Mouse (Mus musculus): Measurements from ENCODE around the gene Tbc1d22a. TPM values are rescaled to one million over a fixed set of nuclear protein-coding genes. Genes with fewer than 3 reads are reported as not detected.
A peak's percentile ranks its signal among the peaks of the same experiment; 100 is the strongest.

Tbc1d22a gene
- polyA plus RNA-seq, 1 experiment from 2014 or later: 13.8 TPM

- no peak for ATAC-seq (ENCODE audit: low FRiP score)
- H3K9ac ChIP-seq: no peak overlapping the region
- no peaks in the 10 kb centered on the region for H3K9me3 ChIP-seq (replicated peaks)
- H3K4me1 ChIP-seq: 0 out of 2 replicates have a peak, but pooled peaks cover 2% of the 10 kb centered on the region
- no peaks in the 10 kb centered on the region for H3K36me3 ChIP-seq
- H3K27ac ChIP-seq: no peak overlapping the region
- no peaks in the 10 kb centered on the region for H3K27me3 ChIP-seq
- 80% methylated on average over 3 of the region's 3 CpGs for WGBS
- no peak overlapping the region for H3K4me2 ChIP-seq (replicated peaks)
- no peak overlapping the region for H3K4me3 ChIP-seq
These were observed 91.0 kb downstream of the Tbc1d22a start for GRCm38 (mm10) chr15:86305290-86305689.

- Histone ChIP-seq H3K27me3 (no peaks in the 10 kb centered on the region), H3K27ac (no peak overlapping the region)
These were observed 95.1 kb downstream of the Tbc1d22a start for GRCm38 (mm10) chr15:86309213-86309829.

GRCm38 (mm10) chr15:86320803-86321510 lies 106.7 kb downstream of the Tbc1d22a start:
- no peak overlapping the region for H3K4me2 ChIP-seq (replicated peaks)
- WGBS: 73% methylated on average over 19 of the region's 19 CpGs
- H3K9ac ChIP-seq: 0 out of 2 replicates have a peak overlapping the region, but pooled peaks have one; percentile 35

More at GRCm38 (mm10) chr15:86309213-86309829, 95.1 kb downstream of the Tbc1d22a start:
- Histone ChIP-seq H3K9me3 (replicated peaks) (no peaks in the 10 kb centered on the region), H3K4me3 (no peak overlapping the region), H3K4me1 (0 out of 2 replicates have a peak, but pooled peaks cover 2% of the 10 kb centered on the region), H3K9ac (no peak overlapping the region), H3K4me2 (replicated peaks) (no peak overlapping the region), H3K36me3 (peaks cover 6% of the 10 kb centered on the region)
- ATAC-seq (ENCODE audit: low FRiP score): no peak
- WGBS: 89% methylated on average over 5 of the region's 5 CpGs

GRCm38 (mm10) chr15:86326341-86326740 lies 112.1 kb downstream of the Tbc1d22a start:
- WGBS: 85% methylated on average over 4 of the region's 4 CpGs
- no peak for ATAC-seq (ENCODE audit: low FRiP score)
- Histone ChIP-seq H3K4me2 (replicated peaks) (no peak overlapping the region), H3K4me1 (peaks cover 18% of the 10 kb centered on the region), H3K27ac (no peak overlapping the region), H3K27me3 (no peaks in the 10 kb centered on the region), H3K9me3 (replicated peaks) (no peaks in the 10 kb centered on the region), H3K4me3 (no peak overlapping the region), H3K9ac (no peak overlapping the region), H3K36me3 (no peaks in the 10 kb centered on the region)

More at GRCm38 (mm10) chr15:86320803-86321510, 106.7 kb downstream of the Tbc1d22a start:
- no peak for ATAC-seq (ENCODE audit: low FRiP score)
- Histone ChIP-seq H3K4me1 (peaks cover 8% of the 10 kb centered on the region), H3K9me3 (replicated peaks) (no peaks in the 10 kb centered on the region), H3K36me3 (0 out of 2 replicates have a peak, but pooled peaks cover 3% of the 10 kb centered on the region), H3K4me3 (no peak overlapping the region), H3K27me3 (no peaks in the 10 kb centered on the region), H3K27ac (peak overlapping the region; percentile 68)

GRCm38 (mm10) chr15:86329911-86330310 lies 115.7 kb downstream of the Tbc1d22a start:
- Histone ChIP-seq H3K9me3 (replicated peaks) (no peaks in the 10 kb centered on the region), H3K4me3 (no peak overlapping the region), H3K36me3 (no peaks in the 10 kb centered on the region), H3K9ac (no peak overlapping the region), H3K27ac (peak overlapping the region; percentile 64), H3K4me1 (peaks cover 24% of the 10 kb centered on the region), H3K4me2 (replicated peaks) (no peak overlapping the region), H3K27me3 (no peaks in the 10 kb centered on the region)
- 64% methylated on average over 7 of the region's 7 CpGs for WGBS
- 0 out of 2 replicates have a peak, but pooled peaks have one; percentile 20 for ATAC-seq (ENCODE audit: low FRiP score)

- H3K36me3 ChIP-seq: no peaks in the 10 kb centered on the region
- peaks cover 24% of the 10 kb centered on the region for H3K4me1 ChIP-seq
- H3K4me2 ChIP-seq (replicated peaks): no peak overlapping the region
- peak; percentile 49 for ATAC-seq (ENCODE audit: low FRiP score)
- H3K9ac ChIP-seq: no peak overlapping the region
- H3K27ac ChIP-seq: peak overlapping the region; percentile 7
- no peak overlapping the region for H3K4me3 ChIP-seq
- H3K27me3 ChIP-seq: no peaks in the 10 kb centered on the region
- H3K9me3 ChIP-seq (replicated peaks): no peaks in the 10 kb centered on the region
- 52% methylated on average over 7 of the region's 7 CpGs for WGBS
These were observed 116.2 kb downstream of the Tbc1d22a start for GRCm38 (mm10) chr15:86330454-86330853.

- Histone ChIP-seq H3K4me3 (no peak overlapping the region), H3K9ac (no peak overlapping the region), H3K4me1 (peaks cover 24% of the 10 kb centered on the region), H3K27me3 (no peaks in the 10 kb centered on the region), H3K36me3 (no peaks in the 10 kb centered on the region), H3K9me3 (replicated peaks) (no peaks in the 10 kb centered on the region), H3K4me2 (replicated peaks) (no peak overlapping the region), H3K27ac (peak overlapping the region; percentile 52; the same call in 1 of the 2 replicates)
- 77% methylated on average over 8 of the region's 8 CpGs for WGBS
- no peak for ATAC-seq (ENCODE audit: low FRiP score)
These were observed 117.4 kb downstream of the Tbc1d22a start for GRCm38 (mm10) chr15:86331501-86332245.

- H3K9ac ChIP-seq: no peak overlapping the region
- H3K36me3 ChIP-seq: no peaks in the 10 kb centered on the region
- no peak overlapping the region for H3K27ac ChIP-seq
- ATAC-seq (ENCODE audit: low FRiP score): no peak
- H3K9me3 ChIP-seq (replicated peaks): no peaks in the 10 kb centered on the region
- no peak overlapping the region for H3K4me2 ChIP-seq (replicated peaks)
- 94% methylated on average over 4 of the region's 4 CpGs for whole genome bisulfite sequencing
- H3K27me3 ChIP-seq: no peaks in the 10 kb centered on the region
- no peak overlapping the region for H3K4me3 ChIP-seq
- H3K4me1 ChIP-seq: peaks cover 30% of the 10 kb centered on the region
These were observed 118.9 kb downstream of the Tbc1d22a start for GRCm38 (mm10) chr15:86333176-86333575.

- Histone ChIP-seq H3K27me3 (no peaks in the 10 kb centered on the region), H3K36me3 (no peaks in the 10 kb centered on the region), H3K4me2 (replicated peaks) (no peak overlapping the region), H3K4me1 (peaks cover 30% of the 10 kb centered on the region), H3K4me3 (no peak overlapping the region), H3K27ac (no peak overlapping the region), H3K9me3 (replicated peaks) (no peaks in the 10 kb centered on the region), H3K9ac (no peak overlapping the region)
- no peak for ATAC-seq (ENCODE audit: low FRiP score)
- WGBS: 76% methylated on average over 2 of the region's 2 CpGs
These were observed 119.3 kb downstream of the Tbc1d22a start for GRCm38 (mm10) chr15:86333606-86334005.

- Histone ChIP-seq H3K9ac (no peak overlapping the region), H3K9me3 (replicated peaks) (no peaks in the 10 kb centered on the region), H3K4me3 (no peak overlapping the region), H3K27ac (no peak overlapping the region), H3K4me1 (peaks cover 34% of the 10 kb centered on the region), H3K27me3 (no peaks in the 10 kb centered on the region), H3K36me3 (no peaks in the 10 kb centered on the region), H3K4me2 (replicated peaks) (no peak overlapping the region)
- no peak for ATAC-seq (ENCODE audit: low FRiP score)
- 95% methylated on average over 4 of the region's 4 CpGs for WGBS
These were observed 120.0 kb downstream of the Tbc1d22a start for GRCm38 (mm10) chr15:86334276-86334675.

GRCm38 (mm10) chr15:86334745-86335144 lies 120.5 kb downstream of the Tbc1d22a start:
- Histone ChIP-seq H3K27me3 (no peaks in the 10 kb centered on the region), H3K9me3 (replicated peaks) (no peaks in the 10 kb centered on the region), H3K4me2 (replicated peaks) (no peak overlapping the region), H3K4me1 (peaks cover 31% of the 10 kb centered on the region), H3K36me3 (no peaks in the 10 kb centered on the region), H3K27ac (no peak overlapping the region), H3K9ac (no peak overlapping the region), H3K4me3 (no peak overlapping the region)
- ATAC-seq (ENCODE audit: low FRiP score): no peak
- 65% methylated on average over 9 of the region's 9 CpGs for WGBS

- no peak overlapping the region for H3K4me2 ChIP-seq (replicated peaks)
- H3K27me3 ChIP-seq: no peaks in the 10 kb centered on the region
- H3K36me3 ChIP-seq: no peaks in the 10 kb centered on the region
- H3K4me3 ChIP-seq: no peak overlapping the region
- 100% methylated on average over 1 of the region's 1 CpGs for WGBS
- no peak overlapping the region for H3K27ac ChIP-seq
- no peaks in the 10 kb centered on the region for H3K9me3 ChIP-seq (replicated peaks)
- no peak for ATAC-seq (ENCODE audit: low FRiP score)
- H3K9ac ChIP-seq: no peak overlapping the region
- peaks cover 25% of the 10 kb centered on the region for H3K4me1 ChIP-seq
These were observed 121.5 kb downstream of the Tbc1d22a start for GRCm38 (mm10) chr15:86335781-86336180.
